Mouse (Mus musculus) thymus, postnatal 14 days (tissue): ENCODE data around the gene Tbca.

Experiments
- DNase-seq: peaks from one replicate; pipeline ENCODE4 v3.0.0; 2021

Tbca gene

DNA sequence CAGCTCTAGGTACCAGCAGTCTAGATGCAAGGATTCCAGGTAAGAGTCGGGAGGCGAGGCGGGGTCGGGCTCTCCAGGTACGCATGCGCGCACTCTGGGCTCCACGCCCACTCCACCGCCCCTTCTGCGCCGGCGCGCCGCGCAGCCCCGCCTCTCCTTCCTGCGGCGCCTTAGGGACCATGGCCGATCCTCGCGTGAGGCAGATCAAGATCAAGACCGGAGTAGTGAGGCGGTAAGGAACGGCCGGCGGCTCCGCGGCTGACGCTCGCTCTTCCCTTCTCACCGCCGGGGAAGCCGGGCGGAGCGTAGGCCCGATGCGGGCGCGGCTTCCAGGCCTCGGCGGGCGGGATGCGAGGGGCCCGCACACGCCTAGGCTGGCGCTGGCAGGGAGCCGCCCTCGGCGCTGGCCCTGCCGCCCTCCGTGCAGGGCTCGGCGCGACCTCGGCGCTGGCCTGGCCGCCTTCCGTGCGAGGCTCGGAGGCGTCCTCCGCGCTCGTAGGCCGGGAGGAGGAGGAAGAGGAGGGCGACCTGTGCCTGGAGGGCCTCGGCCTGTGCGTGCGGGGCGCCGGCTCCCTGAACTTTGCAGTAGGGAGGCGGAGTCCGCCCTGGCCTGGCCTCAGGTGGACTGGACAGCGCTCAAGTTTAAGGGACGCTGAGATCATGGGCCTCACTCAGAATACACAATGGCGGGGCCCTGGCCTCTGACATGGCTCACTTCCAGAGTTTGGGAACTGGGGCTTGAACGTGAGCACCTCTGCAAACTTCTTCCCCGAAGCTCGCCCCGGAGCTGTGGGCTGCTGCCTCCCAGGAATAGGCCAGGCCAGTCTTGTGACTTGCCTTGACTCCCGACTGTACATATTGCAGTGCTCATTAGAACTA lies at the start of gene Tbca:
Gene Tbca, plus strand, starts transcription at position 140 of the 879 bp plus-strand sequence.
- DNase-seq = peak; percentile 92

GRCm38 (mm10) chr13:94745176-94745575 lies 43.5 kb upstream of the Tbca start:
- DNase-seq = no peak

DNA sequence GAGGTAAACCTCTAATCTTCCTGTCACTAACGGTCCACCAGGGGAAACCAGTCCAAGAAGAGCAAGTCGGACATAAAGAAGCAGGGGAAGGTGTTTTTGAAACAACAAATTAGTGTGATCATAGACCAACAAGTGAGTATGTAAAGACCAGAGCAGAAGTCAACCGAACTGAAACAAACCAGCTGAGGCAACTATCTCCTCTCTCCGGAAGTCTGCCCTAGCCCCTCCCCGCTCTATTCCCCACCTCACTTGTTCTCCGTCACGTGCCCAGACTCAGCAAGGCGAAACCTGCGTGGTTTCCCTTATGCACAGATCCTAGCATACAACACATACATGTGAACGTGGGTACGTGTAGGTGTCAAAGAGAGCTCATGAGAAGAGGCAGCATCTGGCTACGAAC lies 22.9 kb upstream of the Tbca start:
- DNase-seq = no peak

GRCm38 (mm10) chr13:94768460-94769154 lies 20.1 kb upstream of the Tbca start:
- no peak for DNase-seq

- no peak for DNase-seq
Measured at GRCm38 (mm10) chr13:94769155-94769470, 19.6 kb upstream of the Tbca start.

DNA sequence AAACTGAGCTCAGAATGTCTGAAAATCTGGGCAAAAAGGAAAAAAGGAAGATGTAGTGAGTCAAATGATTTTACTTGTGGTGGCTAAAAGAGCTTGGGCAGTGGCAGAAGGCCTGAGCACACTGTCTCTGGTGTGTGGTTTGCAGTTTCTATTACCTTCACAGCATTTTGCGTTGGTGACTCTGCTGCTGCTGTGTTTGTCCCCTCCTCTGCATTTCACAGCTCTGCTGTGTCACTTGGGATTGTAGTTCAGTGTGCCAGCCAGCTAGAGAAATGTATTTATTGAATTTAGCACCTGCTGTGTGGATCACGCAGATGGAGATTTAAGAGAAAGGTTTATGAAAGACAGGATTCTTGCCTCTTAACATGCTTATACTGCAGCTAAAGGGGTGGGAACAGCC lies 1.8 kb upstream of the Tbca start:
- no peak for DNase-seq

DNA sequence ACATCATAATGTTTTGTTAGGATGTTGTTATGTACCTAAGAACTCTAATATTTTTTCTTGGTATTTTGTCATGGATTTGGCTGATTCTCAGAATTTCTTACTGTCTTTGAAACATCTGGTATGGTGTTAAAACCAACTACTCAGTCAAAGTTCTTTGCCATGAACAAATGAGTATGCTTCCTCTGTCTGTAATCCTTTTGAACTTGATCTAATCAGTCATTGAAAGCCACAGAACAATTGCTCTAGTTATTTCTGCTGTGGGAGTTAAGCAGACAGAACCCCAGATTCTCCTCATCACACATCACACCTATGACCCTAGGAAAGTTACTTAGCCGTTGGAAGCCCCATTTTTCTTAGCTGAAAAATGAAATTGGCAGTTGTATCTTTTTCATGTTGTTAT lies 6.0 kb downstream of the Tbca start:
- DNase-seq = no peak

GRCm38 (mm10) chr13:94803480-94804057 lies 14.9 kb downstream of the Tbca start:
- no peak for DNase-seq

DNA sequence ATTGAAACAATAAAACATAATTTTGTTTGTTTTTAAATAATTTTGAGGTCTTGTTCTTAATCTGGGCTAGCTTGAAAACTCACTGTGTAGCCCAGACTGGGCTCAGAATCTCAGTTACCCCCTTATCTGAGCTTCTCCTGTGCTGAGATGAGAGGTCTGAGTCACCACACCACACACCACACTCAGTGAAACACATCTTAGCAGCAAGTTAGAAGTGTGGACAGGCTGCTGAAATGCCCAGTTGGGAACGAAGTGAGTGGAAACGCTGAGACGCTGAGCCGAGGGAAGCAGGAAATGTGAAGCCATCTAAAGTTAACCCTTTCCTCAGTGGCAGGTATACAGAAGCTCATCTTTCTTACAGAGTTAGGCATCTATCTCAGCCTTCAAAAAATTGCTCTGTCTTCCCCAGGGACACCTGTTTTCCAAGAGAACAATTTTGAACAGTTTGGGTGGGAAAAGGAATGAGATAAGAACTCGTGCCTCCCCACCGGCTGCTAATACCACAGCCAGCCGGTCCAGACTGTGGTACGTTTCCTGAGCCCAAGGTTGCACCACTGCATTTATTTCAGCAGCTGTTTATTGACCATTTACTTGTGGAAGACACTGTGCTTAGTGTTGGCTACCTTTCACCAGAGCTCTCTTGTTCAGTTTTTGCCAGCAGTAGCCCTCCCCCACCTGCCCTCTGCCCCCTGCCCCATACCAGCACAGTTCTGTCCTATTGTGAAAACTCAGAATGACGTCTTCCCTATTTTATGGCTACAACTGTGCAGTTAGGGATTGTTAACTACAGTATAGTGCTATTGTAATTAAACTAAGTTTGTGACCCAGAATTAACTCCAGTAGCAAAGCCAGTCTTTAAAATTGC lies 17.8 kb downstream of the Tbca start:
- no peak for DNase-seq

DNA sequence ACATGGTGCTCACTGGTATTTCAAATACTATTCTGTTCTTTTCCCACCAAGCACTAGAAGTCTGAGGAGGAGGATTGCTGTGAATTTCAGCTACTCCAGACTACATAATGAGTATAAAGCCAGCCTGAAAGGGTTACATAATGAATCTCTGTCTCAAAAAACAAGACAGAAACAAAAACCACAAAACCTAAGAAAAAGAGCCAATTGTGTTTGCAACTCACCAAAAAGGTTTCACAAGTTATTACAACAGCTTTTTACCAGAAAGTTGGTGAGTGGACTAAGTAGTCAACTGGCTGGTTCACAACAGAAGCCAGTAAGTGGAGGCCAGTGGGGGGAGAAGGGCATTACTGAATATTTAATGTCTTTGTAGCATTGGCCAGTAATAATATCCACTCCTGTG lies 19.9 kb downstream of the Tbca start:
- DNase-seq = no peak

DNA sequence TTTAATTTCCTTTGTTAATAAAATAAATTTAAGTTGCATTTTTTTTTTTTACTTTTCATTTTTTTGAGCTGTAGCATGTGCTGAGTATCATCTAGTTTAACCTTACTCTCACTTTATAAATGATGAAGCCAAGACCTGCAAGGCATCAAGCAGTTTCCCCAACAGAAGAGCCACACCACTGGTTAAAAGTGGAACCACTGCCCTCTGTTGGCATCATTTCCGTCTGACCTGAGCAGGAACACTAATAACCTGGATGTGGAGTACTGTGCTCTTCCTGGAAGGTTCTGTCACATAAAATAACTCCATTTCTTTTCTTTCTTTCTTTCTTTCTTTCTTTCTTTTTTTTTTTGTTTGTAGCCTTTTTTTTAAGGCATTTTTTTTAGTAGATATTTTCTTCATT lies 21.0 kb downstream of the Tbca start:
- DNase-seq = no peak

GRCm38 (mm10) chr13:94811451-94811850 lies 22.7 kb downstream of the Tbca start:
- no peak for DNase-seq

GRCm38 (mm10) chr13:94813770-94814169 lies 25.1 kb downstream of the Tbca start:
- DNase-seq = no peak

DNA sequence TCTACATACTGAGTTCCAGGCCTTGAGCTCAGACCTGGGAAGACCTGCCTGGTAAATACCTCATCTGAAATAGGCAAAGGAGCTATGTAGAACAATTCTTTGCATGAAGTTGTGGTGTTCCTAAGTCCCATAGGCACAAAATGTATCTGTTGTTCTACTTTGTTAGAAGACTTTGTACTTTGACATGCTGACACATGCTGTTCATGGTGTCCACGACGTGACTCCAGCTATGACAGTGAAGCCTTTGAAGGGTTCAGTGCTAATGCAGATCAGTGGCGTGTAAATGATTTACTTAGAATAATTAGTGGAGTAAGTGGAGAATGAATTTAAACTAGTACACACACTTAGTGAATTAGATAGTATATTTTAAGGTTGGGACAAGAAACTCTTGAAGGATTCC lies 31.8 kb downstream of the Tbca start:
- DNase-seq = no peak

GRCm38 (mm10) chr13:94820956-94821355 lies 32.2 kb downstream of the Tbca start:
- no peak for DNase-seq

DNA sequence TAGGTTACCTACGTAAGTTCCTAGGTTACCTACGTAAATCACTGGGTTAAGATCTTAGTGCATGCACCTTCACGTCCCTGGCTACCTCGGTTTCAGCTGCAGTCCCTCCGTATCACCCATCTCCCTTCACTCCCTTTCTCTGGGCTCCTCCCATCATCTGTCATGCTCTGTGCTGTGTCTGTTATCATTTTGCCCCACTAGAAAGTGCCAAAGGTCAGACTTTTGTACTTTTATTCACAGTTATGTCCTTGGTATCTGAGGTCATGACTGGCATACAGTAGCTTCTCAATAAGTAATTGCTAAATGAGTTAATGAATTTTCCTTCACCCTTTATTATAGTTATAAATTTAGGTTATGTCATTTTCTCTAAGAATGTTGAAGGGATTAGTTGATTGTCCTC lies 37.7 kb downstream of the Tbca start:
- no peak for DNase-seq

GRCm38 (mm10) chr13:94826986-94827385 lies 38.3 kb downstream of the Tbca start:
- DNase-seq = no peak

GRCm38 (mm10) chr13:94827847-94828246 lies 39.1 kb downstream of the Tbca start:
- DNase-seq = no peak

DNA sequence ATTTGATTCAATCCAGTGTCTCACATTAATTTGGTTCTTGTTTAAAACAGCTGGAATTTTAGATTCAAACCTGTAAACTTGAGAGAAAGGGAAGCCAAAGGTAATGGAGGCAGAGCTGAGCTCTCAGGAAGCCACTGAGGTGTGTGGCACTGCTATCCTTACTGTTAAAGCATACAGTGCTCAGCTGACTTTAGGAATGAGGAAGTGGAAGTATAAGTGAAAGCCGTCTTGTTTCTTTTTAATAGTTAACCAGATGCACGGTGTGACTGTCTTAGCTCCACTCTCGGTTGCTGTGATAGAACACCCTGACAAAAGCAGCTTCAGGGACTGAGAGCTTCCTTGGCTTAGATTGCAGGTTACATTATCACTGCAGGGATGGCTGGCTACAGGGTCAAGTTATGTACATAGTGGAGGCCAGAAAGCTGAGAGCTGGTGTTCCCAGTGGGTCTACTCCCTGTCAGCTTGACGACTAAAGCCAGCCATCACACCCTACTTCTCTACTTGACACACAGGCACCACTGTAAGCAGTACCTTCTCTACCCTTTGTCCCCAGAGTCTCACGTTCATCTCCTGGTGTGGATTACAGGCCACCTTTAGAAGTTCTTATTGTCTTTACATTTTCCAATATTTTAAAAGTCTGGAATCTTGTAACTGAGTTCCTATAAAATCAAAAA lies 49.5 kb downstream of the Tbca start:
- no peak for DNase-seq

DNA sequence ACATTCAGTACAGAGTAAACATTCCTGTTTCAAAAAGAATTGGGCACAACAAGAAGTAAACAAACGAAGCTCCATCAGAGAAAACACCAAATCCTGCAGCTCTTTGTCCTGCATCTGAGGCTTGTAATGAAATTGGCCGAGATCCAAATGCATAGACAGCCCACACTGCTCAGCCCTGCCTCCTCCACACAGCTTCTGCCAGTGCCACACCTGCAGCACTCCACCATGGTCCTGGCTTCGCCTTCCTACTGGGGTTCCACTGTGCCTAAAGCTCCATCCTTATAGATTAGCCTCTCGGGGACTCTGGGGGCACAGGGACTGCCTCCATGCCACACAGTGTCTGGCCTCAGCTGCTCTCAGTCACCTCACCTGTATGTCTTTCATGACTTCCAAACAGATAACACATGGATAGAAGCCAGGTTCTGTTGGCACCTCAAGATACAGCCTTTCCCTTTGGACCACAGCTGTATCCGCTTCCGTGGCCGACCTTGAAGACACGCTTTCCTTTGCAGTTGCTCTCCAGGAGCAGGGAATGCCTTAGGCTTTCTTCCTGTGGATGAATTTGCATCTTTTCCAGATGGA lies 50.1 kb downstream of the Tbca start:
- DNase-seq = no peak

GRCm38 (mm10) chr13:94843236-94843635 lies 54.5 kb downstream of the Tbca start:
- no peak for DNase-seq

DNA sequence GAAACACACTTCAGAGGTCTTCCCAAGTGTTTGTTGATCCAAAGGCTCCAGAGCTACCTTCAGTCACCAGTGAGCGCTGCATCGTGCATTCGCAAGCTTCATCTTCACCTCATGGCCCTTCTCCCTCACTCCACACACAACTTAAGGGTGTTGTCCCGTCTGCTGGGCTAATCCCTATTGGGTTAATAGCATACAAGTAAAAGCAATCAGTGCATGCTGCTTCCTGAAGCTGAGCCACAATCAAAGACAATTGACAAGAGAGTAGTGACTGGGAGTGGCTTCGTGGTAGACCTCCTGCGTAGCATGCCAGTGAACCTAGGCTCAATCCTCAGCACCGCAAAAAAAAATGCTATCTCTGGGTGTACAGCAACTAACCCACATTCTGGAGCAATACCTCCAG lies 59.2 kb downstream of the Tbca start:
- no peak for DNase-seq
